Mouse (Mus musculus) left cerebral cortex, adult 2 months (tissue): ENCODE results near the gene Ranbp3. TPM values are rescaled to one million over a fixed set of nuclear protein-coding genes. Genes with fewer than 3 reads are reported as not detected.

Source experiments
- DNase-seq, 2 experiments: peaks; one replicate each; pipeline ENCODE4 v3.0.0; 2021 to 2022; ENCODE audit warnings: low spot score in 2 of 2, mixed read lengths in 1 of 2; ENCODE audit errors: extremely low spot score in 1 of 2
- H3K27ac ChIP-seq: fragments of 200-600 bp; 2 replicates; pipeline ENCODE4 v1.8.1; 2022
- H3K4me3 ChIP-seq: fragments of 200-600 bp; 2 replicates; pipeline ENCODE4 v1.8.1; 2022
- CTCF ChIP-seq: fragments of 200-600 bp; IDR thresholded peaks from 2 replicates; pipeline ENCODE4 v1.8.1; 2022; ENCODE audit warnings: antibody characterized with exemption, mild to moderate bottlenecking, moderate library complexity
- intact Hi-C: fragments of 180-260 bp; cut with DNase I; formaldehyde crosslinking; loops from one replicate; pipeline ENCODE4 v1.15.1; 2025
- total RNA-seq, 2 experiments: library from RNA; stranded (reverse); gene quantifications; 2 replicates each; pipeline ENCODE4 v1.2.3; 2021

Ranbp3 gene
- total RNA-seq, 2 experiments from 2014 or later: 92.7 to 101 TPM

GRCm38 (mm10) chr17:56758132-56758531, 85.0 kb downstream of the Ranbp3 start:
- intact Hi-C loops: no loop called here
- H3K4me3 ChIP-seq: no peak overlapping the region
- peak; percentile 60 to 64 for DNase-seq
- no peak overlapping the region for H3K27ac ChIP-seq
- TF ChIP-seq CTCF: peak; percentile 64

- intact Hi-C loops: no loop called here
- no peak for TF ChIP-seq CTCF
- no peak for DNase-seq
- no peak overlapping the region for H3K4me3 ChIP-seq
- H3K27ac ChIP-seq: no peak overlapping the region
Measured at GRCm38 (mm10) chr17:56759261-56759660, 86.2 kb downstream of the Ranbp3 start.

GRCm38 (mm10) chr17:56761077-56761476, 88.0 kb downstream of the Ranbp3 start:
- no peak overlapping the region for H3K4me3 ChIP-seq
- H3K27ac ChIP-seq: no peak overlapping the region
- intact Hi-C loops: loop anchor here (5.0 kb wide), 2 partner anchors 89 to 149 kb away; partner anchors contain the start of genes Ranbp3 and Rpl36
- DNase-seq: no peak
- TF ChIP-seq CTCF: no peak

Other genes starting within 250 kb of the Ranbp3 start
- gene Ptprs, start 196.8 kb upstream of the Ranbp3 start, total RNA-seq: 100 to 1,000 TPM; 645 to 696 TPM
- not detected for gene Znrf4, start 160.9 kb upstream of the Ranbp3 start, total RNA-seq
- gene Gm20219, start 118.9 kb upstream of the Ranbp3 start, total RNA-seq: 1 to 10 TPM; 2.5 to 4.0 TPM
- gene Safb2, start 88.7 kb upstream of the Ranbp3 start, total RNA-seq: 100 to 1,000 TPM; 133 to 148 TPM
- 100 to 1,000 TPM; 160 to 168 TPM for gene Safb, start 88.5 kb upstream of the Ranbp3 start, total RNA-seq
- gene 2410015M20Rik, start 63.5 kb upstream of the Ranbp3 start, total RNA-seq: 100 to 1,000 TPM; 123 to 148 TPM
- 100 to 1,000 TPM; 351 to 353 TPM for gene Rpl36, start 59.9 kb upstream of the Ranbp3 start, total RNA-seq
- gene Lonp1, start 46.4 kb upstream of the Ranbp3 start, total RNA-seq: 10 to 100 TPM; 62.7 to 62.8 TPM
- under 1 TPM; 0.38 to 0.65 TPM for gene Catsperd, start 45.2 kb upstream of the Ranbp3 start, total RNA-seq
- 100 to 1,000 TPM; 202 to 208 TPM for gene Ndufa11, start 44.5 kb downstream of the Ranbp3 start, total RNA-seq
- 10 to 100 TPM in 1 of 2 experiments, 1 to 10 TPM in 1; 8.8 to 12.7 TPM for gene Vmac, start 44.7 kb downstream of the Ranbp3 start, total RNA-seq
- gene Nrtn, start 84.2 kb downstream of the Ranbp3 start, total RNA-seq: 1 to 10 TPM; 4.1 to 4.5 TPM
- gene Dus3l, start 91.5 kb downstream of the Ranbp3 start, total RNA-seq: 10 to 100 TPM; 69.0 to 73.5 TPM
- gene Prr22, start 97.0 kb downstream of the Ranbp3 start, total RNA-seq: 1 to 10 TPM; 1.3 to 2.6 TPM
- gene Rfx2, start 157.7 kb downstream of the Ranbp3 start, total RNA-seq: 1 to 10 TPM; 2.2 to 3.5 TPM
- gene Acsbg2, start 201.2 kb downstream of the Ranbp3 start, total RNA-seq: not detected
- not detected for gene 1700061G19Rik, start 202.2 kb downstream of the Ranbp3 start, total RNA-seq